Mouse (Mus musculus): Measurements from ENCODE around the gene Mrnip.

Mrnip gene

DNA sequence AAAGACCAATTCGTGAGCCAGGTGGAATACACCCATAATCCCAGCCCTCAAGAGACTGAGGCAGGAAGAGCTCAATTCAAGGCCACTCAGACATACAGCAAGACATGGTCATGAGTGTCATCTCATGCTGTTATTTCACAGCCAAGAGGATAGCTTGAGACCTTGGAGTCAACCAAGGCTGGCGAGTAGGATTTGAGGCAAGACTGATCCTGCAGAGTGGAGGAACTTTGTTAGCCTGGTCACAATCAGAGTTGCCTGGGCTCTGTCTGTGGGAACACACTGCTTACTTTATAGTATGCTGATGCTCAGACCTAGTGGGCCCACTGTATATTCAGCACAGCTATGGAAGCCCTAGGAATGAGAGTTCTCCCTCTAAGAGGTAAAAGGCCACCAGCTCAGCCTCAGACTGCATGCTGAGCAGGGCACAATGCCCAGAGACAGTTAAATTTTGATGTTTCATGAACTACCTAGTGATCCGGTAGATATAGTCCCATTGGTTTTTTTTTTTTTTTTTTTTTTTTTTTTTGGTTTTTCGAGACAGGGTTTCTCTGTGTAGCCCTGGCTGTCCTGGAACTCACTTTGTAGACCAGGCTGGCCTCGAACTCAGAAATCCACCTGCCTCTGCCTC is 24.1 kb downstream of the Mrnip start:
- in situ Hi-C loops (cut with MboI; ENCODE audit: unreplicated experiment in 2 of 2), result no loop called here

DNA sequence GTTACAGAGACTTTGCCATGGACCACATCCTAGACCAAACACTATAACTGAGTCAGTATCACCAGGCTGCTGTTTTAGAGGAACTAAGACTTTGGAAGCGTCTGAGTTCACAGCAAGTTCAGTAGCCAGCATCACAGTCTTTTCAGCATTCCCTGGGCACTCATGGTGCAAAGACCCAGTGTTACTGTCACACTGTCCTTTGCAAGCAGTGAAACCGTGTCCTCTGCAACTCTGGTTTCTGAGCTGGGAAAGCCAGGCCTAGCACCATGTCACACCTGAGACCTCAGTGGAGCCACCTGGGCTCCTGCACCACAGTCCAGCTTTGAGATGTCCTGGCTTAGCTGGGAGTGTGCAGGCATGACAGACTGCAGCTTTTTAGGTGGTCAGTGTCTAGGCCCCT is 24.7 kb downstream of the Mrnip start:
- in situ Hi-C loops (cut with MboI; ENCODE audit: unreplicated experiment in 2 of 2), result no loop called here

DNA sequence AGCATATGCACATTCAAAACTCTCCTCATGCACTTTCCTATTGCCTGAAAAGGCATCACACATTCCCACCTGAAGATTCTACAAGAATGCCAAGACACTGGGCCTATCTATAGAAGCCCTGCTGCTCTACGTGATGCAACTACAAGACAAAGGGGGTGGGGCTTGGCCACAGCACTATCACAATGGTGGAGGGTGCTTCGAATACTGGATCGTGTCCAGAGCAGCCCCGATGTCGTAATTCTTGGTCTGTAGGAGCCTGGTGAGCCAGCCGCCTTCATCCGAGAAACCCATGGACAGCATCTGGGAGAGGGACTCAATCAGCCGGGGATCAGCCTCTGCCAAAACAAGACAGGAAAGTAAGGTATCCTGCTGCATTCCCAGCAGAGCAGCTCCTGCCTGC is 26.4 kb downstream of the Mrnip start:
- in situ Hi-C loops (cut with MboI; ENCODE audit: unreplicated experiment in 2 of 2), result no loop called here

DNA sequence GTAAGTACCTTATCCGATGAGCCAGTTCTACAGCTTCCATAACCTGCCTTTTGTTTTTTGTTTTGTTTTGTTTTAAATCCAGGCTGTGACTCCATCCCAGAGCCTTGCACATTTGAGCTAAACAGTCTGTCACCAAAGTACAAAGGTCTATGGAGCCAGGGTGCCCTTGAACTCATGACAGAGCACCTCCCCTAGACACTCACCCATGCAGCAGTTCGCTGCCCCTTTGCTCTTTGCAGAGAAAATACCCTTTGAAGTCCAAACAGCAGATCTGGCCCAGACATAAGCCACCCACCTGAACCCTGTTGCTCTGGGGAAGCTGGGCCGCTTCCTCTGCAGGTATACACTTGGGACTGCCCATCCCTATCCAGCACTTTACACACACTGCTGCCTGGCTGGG is 27.3 kb downstream of the Mrnip start:
- in situ Hi-C loops (cut with MboI; ENCODE audit: unreplicated experiment in 2 of 2), result no loop called here

DNA sequence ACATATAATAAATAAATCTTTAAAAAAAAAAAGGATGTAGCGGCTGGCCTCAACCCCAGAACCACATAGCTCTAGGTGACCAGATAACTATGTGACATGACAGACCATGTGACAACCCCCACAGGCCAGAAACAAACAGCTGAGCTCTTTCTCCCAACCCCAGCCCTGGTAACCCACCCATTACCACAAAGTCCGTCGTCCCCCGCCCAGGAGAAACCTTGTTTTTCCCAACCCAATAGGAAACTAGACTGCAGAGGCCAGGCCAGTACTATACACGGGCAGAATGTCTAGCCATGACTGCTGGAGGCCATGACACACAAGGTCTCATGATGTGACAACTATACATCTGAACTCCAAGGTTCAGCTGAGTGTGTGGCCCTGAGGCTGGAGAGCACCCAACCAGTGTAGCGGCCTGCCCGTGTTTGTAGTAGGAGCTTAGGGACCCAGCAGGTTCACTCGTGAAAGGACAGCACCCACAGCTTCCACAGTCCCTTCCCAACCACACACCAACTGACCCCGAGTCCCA is 29.1 kb downstream of the Mrnip start:
- in situ Hi-C loops (cut with MboI; ENCODE audit: unreplicated experiment in 2 of 2), result no loop called here

DNA sequence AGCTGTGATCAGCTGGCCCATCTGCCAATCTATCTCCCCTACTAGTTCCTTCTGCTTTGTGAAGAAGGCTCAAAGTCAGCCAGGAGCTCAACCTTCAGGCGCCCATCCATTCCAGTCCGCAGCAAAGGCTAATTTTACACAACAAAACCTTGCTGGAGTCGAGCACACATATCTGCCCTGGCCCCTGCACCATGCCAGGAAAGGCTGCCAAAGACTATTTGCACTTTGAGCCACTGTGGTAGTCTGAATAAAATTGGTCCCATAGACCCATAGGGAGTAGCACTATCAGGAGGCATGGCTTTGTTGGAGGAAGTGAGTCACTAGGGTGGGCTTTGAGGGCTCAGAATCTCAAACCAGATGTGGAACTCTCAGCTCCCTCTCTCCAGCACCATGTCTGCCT is 31.2 kb downstream of the Mrnip start:
- in situ Hi-C loops (cut with MboI; ENCODE audit: unreplicated experiment in 2 of 2), result no loop called here

DNA sequence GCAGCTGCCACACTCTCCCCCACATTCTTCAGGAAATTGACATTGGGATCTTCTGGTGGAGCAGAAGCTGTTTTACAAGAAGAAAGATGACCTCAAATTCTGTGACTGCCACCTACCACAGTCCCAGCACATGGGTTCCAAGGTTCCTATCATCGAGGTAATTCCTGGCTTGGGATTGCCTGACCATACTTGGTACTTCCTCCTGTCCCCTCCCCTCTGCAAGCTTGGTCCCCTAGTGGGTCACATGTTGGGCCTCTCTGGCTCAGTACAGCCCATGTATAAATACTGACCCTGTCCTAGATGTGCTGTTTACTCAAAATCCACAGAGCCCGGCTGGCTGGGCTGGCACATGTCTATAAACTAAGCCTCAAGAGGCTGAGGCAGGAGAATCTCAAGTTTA is 31.8 kb downstream of the Mrnip start:
- in situ Hi-C loops (cut with MboI; ENCODE audit: unreplicated experiment in 2 of 2), result no loop called here

DNA sequence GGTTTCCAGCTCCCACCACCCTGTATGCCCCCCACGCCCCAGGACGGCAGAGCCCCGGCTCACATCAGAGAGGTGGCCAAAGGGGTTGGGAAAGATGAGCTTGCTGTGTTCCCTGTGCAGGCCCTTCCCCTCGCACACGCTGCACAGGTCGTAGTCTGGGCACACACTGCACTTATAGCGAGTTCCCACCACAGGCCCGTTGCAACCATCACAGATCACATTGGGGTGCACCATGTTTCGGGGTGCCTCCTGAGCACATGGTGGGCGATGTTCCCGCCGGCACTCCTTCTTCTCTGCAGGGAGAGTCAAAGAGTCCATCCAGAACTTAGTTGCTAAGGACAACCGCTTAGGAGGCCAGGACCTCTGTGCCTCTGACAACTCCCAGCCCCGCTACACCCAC is 33.1 kb downstream of the Mrnip start:
- in situ Hi-C loops (cut with MboI; ENCODE audit: unreplicated experiment in 2 of 2), result no loop called here

DNA sequence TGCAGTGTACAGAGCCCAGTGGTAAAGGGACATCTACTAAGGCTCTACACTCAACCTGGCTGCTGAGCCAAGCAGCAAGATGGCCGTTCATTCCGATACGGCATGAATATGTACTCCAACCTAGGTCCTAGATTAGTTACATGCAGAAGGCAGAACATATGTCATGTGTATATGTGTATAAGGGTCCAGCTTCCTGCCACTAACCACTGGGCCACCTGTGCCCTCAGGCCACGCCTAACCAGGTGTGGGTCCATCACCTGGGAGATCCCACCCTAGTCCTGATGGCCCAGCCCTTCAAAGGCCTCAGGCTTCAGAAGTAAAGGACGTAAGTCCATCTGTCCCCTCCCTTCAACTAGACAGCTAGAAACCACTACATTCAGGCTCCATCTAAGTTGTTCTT is 33.8 kb downstream of the Mrnip start:
- in situ Hi-C loops (cut with MboI; ENCODE audit: unreplicated experiment in 2 of 2), result no loop called here

DNA sequence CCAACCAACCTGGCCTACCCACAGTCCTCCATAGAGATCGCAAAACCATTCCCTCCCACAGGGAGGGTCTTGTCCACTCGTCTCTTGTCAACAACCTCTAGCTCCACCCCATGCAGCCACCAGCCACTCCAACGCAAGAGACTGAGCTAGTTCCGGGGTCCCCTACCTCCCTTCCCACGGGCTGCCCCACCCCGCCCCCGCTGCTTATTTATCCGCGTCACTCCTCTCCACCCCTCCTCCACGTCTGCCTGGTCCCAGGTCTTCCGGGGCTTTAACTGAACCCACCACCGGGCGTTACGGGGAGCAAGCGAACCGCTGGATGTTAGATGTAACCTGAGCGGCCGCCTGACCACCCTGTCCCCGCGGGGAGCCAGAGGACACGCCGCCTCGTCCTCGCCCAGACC is 35.9 kb downstream of the Mrnip start:
- in situ Hi-C loops (cut with MboI; ENCODE audit: unreplicated experiment in 2 of 2), result no loop called here

DNA sequence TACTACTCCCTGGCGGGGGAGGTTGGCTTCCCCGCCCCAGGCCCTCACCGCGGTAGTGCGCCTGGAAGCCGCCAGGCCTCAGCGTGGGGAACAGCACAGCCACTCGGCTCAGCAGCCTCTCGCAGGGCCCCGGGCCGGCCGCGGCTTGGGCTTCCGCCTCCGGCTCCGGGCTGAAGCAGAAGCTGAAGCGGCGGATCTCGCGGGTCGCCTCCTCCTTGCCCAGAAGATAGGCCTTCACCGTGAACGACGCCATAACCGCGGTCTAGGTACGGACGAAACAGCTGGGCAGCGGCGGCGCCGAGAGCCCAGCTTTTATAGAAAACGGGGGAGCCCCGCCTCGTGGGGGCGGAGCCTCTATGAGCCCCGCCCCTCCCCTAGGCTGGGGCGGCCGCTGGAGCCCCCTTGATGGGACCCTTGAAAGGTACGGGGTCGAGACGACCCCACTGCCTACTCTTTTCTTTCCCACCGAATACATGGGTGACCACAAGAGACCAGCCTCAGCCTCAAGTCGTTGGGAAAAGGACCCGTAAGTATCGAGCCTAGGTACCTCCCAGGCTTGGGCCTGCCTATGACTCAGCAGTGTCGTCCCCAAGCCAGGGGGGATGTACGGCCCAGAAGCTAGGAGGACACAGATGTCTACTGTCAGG is 36.4 kb downstream of the Mrnip start, which contains the start of the genes Sqstm1 and Mgat4b:
Gene Sqstm1, minus strand, starts transcription at position 323 of the 647 bp plus-strand sequence.
Gene Mgat4b, plus strand, starts transcription at position 386 of the 647 bp plus-strand sequence.
- in situ Hi-C loops (cut with MboI; ENCODE audit: unreplicated experiment in 2 of 2), result no loop called here

DNA sequence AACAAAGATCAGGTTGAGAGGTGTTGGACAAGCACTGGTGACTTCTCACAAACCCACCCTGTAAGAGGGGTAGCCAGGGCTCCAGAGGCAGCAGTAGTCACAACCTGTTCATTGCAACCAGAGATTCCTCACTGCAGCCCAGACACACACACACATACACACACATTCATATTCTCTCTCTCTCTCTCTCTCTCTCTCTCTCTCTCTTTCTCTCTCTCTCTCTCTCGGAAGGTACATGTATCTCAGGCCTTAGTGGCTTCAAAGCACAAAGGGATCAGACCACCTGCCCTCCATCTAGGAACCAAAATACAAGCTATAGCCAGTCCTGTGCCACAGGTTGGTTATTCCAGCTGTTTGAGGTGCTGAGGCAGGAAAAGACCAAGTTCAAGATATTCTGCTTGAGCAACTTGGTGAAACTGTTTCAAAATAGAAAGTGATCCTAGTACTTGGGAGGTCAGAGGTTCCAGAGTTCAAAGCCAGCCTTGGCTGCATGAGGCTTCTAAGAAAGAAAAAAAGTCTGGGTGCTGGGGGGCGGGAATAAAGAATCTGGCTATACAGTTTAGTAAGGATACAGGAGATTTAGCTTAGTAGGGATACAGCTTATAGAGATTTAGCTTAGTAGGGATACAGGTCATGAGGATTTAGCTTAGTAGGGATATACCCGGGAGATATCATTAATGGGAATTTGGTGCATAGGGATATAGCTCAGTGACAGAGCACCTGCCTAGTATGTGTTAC is 37.2 kb downstream of the Mrnip start:
- in situ Hi-C loops (cut with MboI; ENCODE audit: unreplicated experiment in 2 of 2), result no loop called here

DNA sequence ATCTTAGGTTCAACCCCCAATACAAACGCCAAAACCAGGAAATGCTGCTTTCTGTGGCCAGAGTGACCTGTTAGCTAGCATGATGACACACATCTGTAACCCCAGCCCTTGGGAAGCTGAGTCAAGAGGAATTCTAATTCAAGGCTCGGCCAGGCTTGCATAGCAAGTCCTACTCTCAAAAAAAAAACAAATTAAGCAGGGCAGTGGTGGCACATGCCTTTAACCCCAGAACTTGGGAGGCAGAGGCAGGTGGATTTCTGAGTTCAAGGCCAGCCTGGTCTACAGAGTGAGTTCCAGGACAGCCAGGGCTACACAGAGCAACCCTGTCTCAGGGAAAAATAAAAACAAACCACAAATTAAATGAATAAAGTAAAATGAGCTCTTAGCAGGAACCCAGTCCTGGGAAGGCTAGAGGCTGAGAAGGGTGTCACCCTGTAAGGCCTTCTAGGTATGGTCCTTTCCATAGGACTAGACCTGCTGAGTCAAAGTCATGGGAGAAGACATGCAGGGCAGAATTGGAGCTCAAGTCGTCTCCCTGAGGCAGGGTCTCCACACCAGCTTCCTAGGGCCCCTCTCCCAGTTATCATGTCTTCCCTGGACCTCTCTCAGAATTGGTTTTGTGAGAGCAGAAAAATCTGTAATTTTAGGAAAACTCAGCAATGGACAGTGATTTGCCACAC is 38.0 kb downstream of the Mrnip start:
- in situ Hi-C loops (cut with MboI; ENCODE audit: unreplicated experiment in 2 of 2), result no loop called here

DNA sequence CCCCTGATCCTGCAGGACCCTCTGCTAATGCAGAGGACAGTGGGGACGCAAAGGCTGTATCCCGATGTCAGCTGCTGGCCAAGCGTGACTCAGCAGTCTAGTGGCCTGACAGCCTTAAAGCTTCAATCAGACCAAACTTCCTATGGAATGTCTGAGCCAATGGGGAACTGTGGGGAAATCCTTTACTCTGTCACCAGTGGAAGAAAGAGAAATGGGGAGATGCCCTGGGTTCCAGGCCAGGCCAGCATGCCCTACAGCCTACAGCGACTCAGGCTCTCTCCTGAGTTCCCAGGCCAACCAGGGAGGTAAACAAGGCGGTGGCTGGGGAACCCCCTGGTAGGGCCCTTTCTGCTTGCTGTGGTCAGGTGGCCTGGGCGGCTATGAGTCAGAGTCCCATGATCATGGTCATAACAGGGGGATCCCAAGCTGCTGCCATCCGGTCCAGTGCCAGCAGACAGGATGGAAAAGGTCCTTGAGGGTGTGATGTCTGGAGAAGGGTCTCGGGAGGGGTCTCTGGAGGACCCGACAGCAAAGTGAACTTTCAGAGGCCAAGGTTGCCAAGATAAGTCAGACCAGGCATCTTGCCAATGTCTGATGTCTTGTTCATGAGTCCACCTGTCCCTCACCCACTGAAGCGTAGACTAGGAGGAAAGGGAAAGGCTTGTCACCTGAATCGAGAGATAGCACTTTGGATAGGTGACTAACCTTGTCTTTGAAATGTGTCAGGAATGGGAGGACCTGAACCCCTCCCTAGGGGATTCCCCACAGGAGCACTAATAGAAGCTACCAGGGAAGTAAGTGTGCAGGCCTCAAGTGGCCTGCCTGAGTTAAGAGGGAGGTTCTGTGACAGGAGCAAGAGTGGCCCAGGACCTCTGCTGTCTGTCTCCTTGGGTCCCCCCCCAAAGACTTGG is 38.9 kb downstream of the Mrnip start:
- in situ Hi-C loops (cut with MboI; ENCODE audit: unreplicated experiment in 2 of 2), result no loop called here

DNA sequence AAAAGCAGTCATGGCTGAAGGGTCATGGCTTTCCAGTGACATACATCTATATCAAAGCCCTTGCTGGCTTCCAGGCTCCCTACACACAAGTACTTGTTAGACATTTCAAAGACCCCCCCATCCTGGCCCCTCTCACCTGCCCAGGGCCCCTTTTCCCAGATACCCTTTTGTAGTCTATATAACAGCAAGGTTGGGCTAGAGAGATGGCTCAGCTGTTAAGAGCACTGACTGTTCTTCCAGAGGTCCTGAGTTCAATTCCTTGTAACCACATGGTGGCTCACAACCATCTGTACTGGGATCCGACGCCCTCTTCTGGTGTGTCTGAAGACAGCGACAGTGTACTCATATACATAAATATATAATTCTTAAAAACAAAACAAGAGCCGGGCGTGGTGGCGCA is 40.4 kb downstream of the Mrnip start:
- in situ Hi-C loops (cut with MboI; ENCODE audit: unreplicated experiment in 2 of 2), result no loop called here

DNA sequence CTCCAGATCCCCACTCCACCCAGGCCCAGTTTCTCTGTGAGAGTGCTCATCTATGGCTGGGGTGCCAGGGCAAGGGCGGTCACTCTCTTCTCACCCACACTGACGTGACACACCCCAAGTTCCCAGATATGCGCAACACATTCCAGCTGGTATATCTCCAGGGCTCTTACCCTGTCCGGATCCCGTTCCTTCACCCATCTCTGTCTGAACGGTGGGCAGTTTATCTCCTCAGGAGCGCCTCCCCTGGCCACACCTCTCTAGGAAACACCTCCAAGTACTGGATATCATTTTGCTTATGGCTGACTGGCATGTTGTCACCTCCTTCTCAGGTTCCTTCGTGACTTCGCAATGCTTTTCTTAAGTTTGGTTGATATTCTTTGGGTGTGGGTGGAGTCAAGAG is 41.4 kb downstream of the Mrnip start:
- in situ Hi-C loops (cut with MboI; ENCODE audit: unreplicated experiment in 2 of 2), result no loop called here

DNA sequence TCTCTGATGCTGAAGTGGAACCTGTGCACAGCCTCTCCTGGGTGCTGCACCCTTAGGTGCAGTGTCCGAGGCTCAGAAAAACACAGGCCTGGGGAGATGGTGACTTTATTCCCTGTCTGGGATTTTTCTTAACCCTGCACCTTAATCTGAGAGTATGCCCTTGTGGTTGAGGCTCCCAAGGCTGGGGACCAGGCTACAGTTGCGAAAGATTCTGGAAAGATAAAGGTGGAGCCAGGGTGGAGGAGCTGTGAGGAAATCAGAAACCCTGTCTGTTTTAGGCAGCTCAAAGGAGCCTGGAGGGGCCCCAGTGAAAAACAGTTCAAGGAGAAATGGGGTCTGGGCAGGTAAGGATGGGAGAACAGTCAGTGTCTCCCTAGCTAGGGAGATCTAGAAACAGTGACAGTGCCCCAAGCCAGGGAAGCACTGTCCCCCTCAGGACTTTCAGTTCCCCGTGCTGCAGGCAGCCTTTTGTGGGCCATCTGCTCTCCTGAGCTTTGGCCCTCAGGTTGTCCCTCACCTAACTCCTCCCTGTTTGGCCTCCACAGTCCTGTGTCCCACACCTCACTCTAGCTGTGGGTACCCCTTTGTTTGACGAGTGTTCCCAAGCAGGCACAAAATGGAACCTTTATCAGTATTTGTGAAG is 42.6 kb downstream of the Mrnip start:
- in situ Hi-C loops (cut with MboI; ENCODE audit: unreplicated experiment in 2 of 2), result no loop called here

DNA sequence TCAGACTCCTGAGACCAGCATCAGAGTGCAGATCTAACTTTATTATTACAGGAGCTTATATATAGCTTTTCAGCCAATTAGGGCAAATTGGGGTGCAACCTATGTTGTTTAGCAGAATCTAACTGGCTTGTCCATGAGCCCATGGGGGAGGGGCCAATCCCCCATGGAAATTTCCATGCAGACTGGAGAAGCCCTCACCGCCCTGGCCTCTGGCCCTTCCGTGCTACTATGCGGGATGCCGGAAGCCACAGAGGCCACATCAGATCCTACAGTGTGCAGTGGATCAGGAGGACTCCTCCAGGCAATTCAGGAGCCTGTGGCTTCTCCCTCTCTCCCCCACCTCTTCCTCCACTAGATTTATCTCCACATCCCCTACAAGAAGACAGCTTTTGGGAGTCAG is 43.6 kb downstream of the Mrnip start:
- in situ Hi-C loops (cut with MboI; ENCODE audit: unreplicated experiment in 2 of 2), result no loop called here

DNA sequence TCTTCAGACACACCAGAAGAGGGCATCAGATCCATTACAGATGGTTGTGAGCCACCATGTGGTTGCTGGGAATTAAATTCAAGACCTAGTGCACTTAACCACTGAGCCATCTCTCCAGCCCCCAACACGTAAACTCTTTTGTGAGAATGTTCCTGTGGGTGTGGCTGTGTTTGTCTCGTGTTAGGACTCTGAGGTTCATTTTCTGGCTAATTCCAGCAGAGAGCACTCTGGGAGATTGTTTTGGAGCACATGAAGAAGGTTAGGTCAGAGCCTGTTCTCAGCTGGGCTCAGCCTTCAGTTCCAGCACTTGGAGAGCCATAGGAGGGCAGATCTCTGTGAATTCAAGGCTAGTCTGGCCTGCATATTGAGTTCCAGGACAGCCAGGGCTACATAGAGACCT is 45.6 kb downstream of the Mrnip start:
- in situ Hi-C loops (cut with MboI; ENCODE audit: unreplicated experiment in 2 of 2), result loop anchor here in 1 of 2 experiments (5.0 to 10.0 kb wide), 3 partner anchors 58 to 238 kb away; partner anchors contain the start of gene Tbc1d9b

Data from v-Abl transformed pro-B cells (cell line).